Mouse (Mus musculus): Measurements from ENCODE around the gene Znhit6. TPM values are rescaled to one million over a fixed set of nuclear protein-coding genes. Genes with fewer than 3 reads are reported as not detected.

The Znhit6 gene
- not detected in 2 replicates for polyA plus RNA-seq (2012; ENCODE audit: insufficient read depth, insufficient read length, low replicate concordance, missing spikeins)

DNA sequence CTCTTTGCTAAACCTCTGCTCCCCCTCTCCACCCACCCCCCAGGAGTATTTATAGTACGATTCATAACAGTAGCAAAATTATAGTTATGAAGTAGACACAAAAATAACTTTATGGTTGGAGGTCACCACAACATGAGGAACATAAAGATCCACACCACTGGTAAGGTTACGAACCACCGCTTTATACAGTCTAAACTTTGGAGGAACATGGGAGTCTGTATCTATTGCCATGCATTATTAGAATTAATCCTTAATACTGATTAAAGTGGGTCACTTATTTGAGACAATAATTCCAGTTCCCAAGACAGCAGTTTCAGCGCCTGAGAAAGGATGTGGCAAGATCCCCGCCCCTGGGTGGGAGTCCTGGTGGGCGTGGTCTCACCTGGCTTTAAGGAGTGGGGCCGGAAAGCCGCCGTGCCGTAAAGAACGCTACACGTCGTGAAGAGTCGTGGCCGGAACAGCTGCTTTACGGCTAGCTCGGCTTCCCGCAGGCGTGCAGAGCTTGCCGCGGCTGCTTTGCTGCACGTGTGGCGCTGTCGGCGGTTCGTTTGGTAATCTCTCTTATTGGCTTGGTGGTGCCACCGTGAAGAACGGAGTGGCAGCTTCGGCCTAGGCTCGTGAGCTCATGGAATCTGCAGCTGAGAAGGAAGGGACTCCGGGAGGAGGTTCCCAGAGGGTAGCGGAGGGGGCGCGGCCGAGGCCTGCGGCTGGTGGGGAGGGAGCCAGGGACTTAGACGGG, at the start of gene Znhit6:
Znhit6 (plus strand) TSS at position 463 of the 739 bp plus-strand sequence.
- WGBS, result 4% methylated on average over 37 of the region's 37 CpGs
- Histone ChIP-seq H3K4me1 (ENCODE audit: control insufficient read depth, insufficient read depth, low read length) (peaks cover 9% of the 10 kb centered on the region), H3K27ac (ENCODE audit: insufficient read depth, low read depth, low read length) (no peak within 1 kb of the TSS), H3K4me3 (ENCODE audit: insufficient read depth, low read depth, low read length) (peak within 1 kb of the TSS; percentile 92)
- TF ChIP-seq POLR2A (IDR thresholded peaks at IDR 0.05; ENCODE audit: insufficient read depth, low read depth, low read length), result peak; percentile 45
- no peak for TF ChIP-seq CTCF (IDR thresholded peaks at IDR 0.05; ENCODE audit: insufficient read depth, low read depth, low read length)

- 83% methylated on average over 1 of the region's 1 CpGs for WGBS
- H3K4me1 ChIP-seq (ENCODE audit: control insufficient read depth, insufficient read depth, low read length), result no peaks in the 10 kb centered on the region; the same call in 1 of the 2 replicates
- H3K27ac ChIP-seq (ENCODE audit: insufficient read depth, low read depth, low read length), result no peak overlapping the region
- H3K4me3 ChIP-seq (ENCODE audit: insufficient read depth, low read depth, low read length), result no peak overlapping the region
- TF ChIP-seq CTCF (IDR thresholded peaks at IDR 0.05; ENCODE audit: insufficient read depth, low read depth, low read length) (no peak), POLR2A (IDR thresholded peaks at IDR 0.05; ENCODE audit: insufficient read depth, low read depth, low read length) (no peak)
Observed at GRCm38 (mm10) chr3:145537870-145538269, 38.1 kb upstream of the Znhit6 start.

GRCm38 (mm10) chr3:145548441-145549415, 27.3 kb upstream of the Znhit6 start:
- TF ChIP-seq CTCF (IDR thresholded peaks at IDR 0.05; ENCODE audit: insufficient read depth, low read depth, low read length) (no peak), POLR2A (IDR thresholded peaks at IDR 0.05; ENCODE audit: insufficient read depth, low read depth, low read length) (no peak)
- Histone ChIP-seq H3K4me3 (ENCODE audit: insufficient read depth, low read depth, low read length) (no peak overlapping the region), H3K27ac (ENCODE audit: insufficient read depth, low read depth, low read length) (no peak overlapping the region), H3K4me1 (ENCODE audit: control insufficient read depth, insufficient read depth, low read length) (no peaks in the 10 kb centered on the region)
- WGBS, result 49% methylated on average over 10 of the region's 10 CpGs

DNA sequence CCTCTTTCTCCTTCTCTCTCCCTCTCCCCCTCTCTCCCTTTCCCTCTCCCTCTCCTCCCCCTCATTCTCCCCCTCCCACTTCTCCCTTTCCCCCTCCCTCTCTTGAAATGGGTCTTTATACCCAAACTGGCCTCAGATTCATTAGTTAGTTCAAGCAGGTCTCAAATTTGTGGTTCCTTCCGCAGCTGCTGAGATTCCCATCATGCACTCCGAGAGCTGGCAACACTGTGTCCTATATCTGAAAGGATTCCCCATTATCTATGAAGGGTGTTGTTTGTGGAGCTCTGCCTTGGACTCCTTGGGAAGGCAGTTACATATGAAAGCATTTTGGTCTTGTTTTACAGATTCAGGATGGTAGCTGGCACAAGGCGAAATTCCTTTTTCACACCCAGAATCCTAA, 25.8 kb upstream of the Znhit6 start:
- Histone ChIP-seq H3K27ac (ENCODE audit: insufficient read depth, low read depth, low read length) (no peak overlapping the region), H3K4me1 (ENCODE audit: control insufficient read depth, insufficient read depth, low read length) (no peaks in the 10 kb centered on the region), H3K4me3 (ENCODE audit: insufficient read depth, low read depth, low read length) (no peak overlapping the region)
- 45% methylated on average over 3 of the region's 3 CpGs for WGBS
- no peak for TF ChIP-seq POLR2A (IDR thresholded peaks at IDR 0.05; ENCODE audit: insufficient read depth, low read depth, low read length)
- no peak for TF ChIP-seq CTCF (IDR thresholded peaks at IDR 0.05; ENCODE audit: insufficient read depth, low read depth, low read length)

DNA sequence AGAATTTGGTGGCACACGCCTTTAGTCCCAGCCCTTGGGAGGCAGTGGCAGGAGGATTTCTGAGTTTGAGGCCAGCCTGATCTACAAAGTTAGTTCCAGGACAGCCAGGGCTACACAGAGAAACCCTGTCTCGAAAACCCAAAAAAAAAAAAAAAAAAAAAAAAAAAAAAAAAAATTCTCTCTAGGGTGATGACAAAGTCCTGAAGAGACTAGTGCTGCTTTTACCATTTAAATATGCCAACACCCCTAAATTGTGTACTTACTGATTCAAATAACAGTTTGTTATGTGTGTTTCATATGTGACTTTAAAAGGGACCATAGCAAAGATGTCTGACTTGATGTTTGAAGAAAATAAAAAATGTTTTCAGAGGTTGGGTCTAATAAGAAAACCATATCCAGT, 21.6 kb upstream of the Znhit6 start:
- no peaks in the 10 kb centered on the region for H3K4me1 ChIP-seq (ENCODE audit: control insufficient read depth, insufficient read depth, low read length)
- WGBS, result 84% methylated on average over 2 of the region's 2 CpGs
- TF ChIP-seq POLR2A (IDR thresholded peaks at IDR 0.05; ENCODE audit: insufficient read depth, low read depth, low read length), result no peak
- no peak overlapping the region for H3K27ac ChIP-seq (ENCODE audit: insufficient read depth, low read depth, low read length)
- H3K4me3 ChIP-seq (ENCODE audit: insufficient read depth, low read depth, low read length), result no peak overlapping the region

DNA sequence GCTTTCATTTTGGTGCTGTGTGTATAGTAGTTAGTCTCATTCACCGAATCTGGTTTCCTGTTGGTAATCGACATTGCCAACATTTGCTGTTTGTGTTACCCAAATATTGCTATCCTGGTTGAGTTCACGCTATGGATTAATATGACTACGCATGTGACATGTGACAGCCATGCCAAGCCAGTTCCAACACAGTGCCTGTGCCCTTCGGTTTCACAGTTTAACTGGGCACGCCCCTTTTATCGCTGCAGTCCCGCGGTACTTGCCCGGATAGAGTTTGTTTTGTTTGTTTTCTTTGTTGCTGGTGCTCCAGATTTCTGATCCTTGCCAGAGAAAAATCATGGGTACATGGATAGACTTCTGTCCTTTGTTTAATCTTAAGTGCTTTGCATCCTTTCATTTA, 19.8 kb upstream of the Znhit6 start:
- H3K4me3 ChIP-seq (ENCODE audit: insufficient read depth, low read depth, low read length), result no peak overlapping the region
- 89% methylated on average over 10 of the region's 10 CpGs for WGBS
- no peak overlapping the region for H3K27ac ChIP-seq (ENCODE audit: insufficient read depth, low read depth, low read length)
- TF ChIP-seq CTCF (IDR thresholded peaks at IDR 0.05; ENCODE audit: insufficient read depth, low read depth, low read length) (no peak), POLR2A (IDR thresholded peaks at IDR 0.05; ENCODE audit: insufficient read depth, low read depth, low read length) (no peak)
- H3K4me1 ChIP-seq (ENCODE audit: control insufficient read depth, insufficient read depth, low read length), result no peaks in the 10 kb centered on the region

GRCm38 (mm10) chr3:145559675-145560074, 16.3 kb upstream of the Znhit6 start:
- TF ChIP-seq POLR2A (IDR thresholded peaks at IDR 0.05; ENCODE audit: insufficient read depth, low read depth, low read length) (no peak), CTCF (IDR thresholded peaks at IDR 0.05; ENCODE audit: insufficient read depth, low read depth, low read length) (no peak)

DNA sequence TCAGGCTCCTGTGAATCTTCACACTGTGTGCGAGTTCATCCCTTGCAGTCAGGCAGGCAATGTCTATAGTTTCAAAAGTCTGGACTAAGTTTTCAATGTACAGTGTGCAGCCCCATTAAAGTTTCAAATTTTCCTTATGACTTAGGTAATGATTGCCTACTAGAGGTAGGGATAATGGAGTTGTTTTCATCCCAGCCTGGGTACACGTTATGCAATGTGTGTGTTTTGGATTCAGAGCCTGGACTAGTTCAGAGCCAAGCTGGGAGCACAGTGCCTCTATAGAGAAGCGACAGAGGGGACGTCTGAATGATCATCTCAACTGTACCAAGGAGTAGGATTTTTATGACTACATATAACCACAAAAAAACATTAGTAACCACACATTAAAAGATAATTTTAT, 15.9 kb upstream of the Znhit6 start:
- WGBS, result 79% methylated on average over 4 of the region's 4 CpGs
- no peaks in the 10 kb centered on the region for H3K4me1 ChIP-seq (ENCODE audit: control insufficient read depth, insufficient read depth, low read length)
- H3K4me3 ChIP-seq (ENCODE audit: insufficient read depth, low read depth, low read length), result no peak overlapping the region
- no peak overlapping the region for H3K27ac ChIP-seq (ENCODE audit: insufficient read depth, low read depth, low read length)
- TF ChIP-seq POLR2A (IDR thresholded peaks at IDR 0.05; ENCODE audit: insufficient read depth, low read depth, low read length) (no peak), CTCF (IDR thresholded peaks at IDR 0.05; ENCODE audit: insufficient read depth, low read depth, low read length) (no peak)

More at GRCm38 (mm10) chr3:145559675-145560074, 16.3 kb upstream of the Znhit6 start:
- H3K4me1 ChIP-seq (ENCODE audit: control insufficient read depth, insufficient read depth, low read length), result no peaks in the 10 kb centered on the region
- no peak overlapping the region for H3K4me3 ChIP-seq (ENCODE audit: insufficient read depth, low read depth, low read length)
- H3K27ac ChIP-seq (ENCODE audit: insufficient read depth, low read depth, low read length), result no peak overlapping the region
- WGBS, result 91% methylated on average over 5 of the region's 5 CpGs

DNA sequence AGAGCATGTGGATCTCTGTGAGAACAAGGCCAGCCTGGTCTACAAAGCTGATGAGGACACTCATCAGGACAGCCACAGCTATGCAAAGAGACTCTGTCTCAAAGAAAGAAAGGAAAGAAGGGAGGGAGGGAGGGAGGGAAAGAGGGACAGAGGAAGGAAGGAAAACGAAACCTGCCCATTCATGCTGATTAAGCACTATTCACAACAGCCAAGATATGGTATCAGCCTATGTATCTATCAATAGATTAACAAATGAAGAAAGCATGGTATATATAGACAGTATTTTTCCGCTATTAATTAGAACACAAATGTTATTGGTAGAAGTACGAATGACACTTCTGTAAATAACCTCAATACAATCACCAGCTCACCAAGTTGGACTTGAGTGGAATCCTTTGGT, 1.5 kb upstream of the Znhit6 start:
- 90% methylated on average over 3 of the region's 3 CpGs for WGBS
- no peak for TF ChIP-seq CTCF (IDR thresholded peaks at IDR 0.05; ENCODE audit: insufficient read depth, low read depth, low read length)
- TF ChIP-seq POLR2A (IDR thresholded peaks at IDR 0.05; ENCODE audit: insufficient read depth, low read depth, low read length), result no peak
- H3K4me3 ChIP-seq (ENCODE audit: insufficient read depth, low read depth, low read length), result no peak overlapping the region

More for the DNA sequence above, 1.5 kb upstream of the Znhit6 start:
- Histone ChIP-seq H3K27ac (ENCODE audit: insufficient read depth, low read depth, low read length) (no peak overlapping the region), H3K4me1 (ENCODE audit: control insufficient read depth, insufficient read depth, low read length) (peaks cover 9% of the 10 kb centered on the region)
